Mouse (Mus musculus): Measurements from ENCODE around the gene Abcd2. TPM values are rescaled to one million over a fixed set of nuclear protein-coding genes. Genes with fewer than 3 reads are reported as not detected.

The Abcd2 gene
- polyA plus RNA-seq, 1 experiment: not detected

GRCm38 (mm10) chr15:91167850-91168562, 23.6 kb downstream of the Abcd2 start:
- TF ChIP-seq GATA1 (IDR thresholded peaks at IDR 0.05; ENCODE audit: low read length): no peak
- no peak for TF ChIP-seq TAL1 (IDR thresholded peaks at IDR 0.05; ENCODE audit: low read length)
- H3K27me3 ChIP-seq (ENCODE audit: control insufficient read depth): no peaks in the 10 kb centered on the region
- no peaks in the 10 kb centered on the region for H3K9me3 ChIP-seq (ENCODE audit: control insufficient read depth, low read length)
- H3K4me1 ChIP-seq (ENCODE audit: control insufficient read depth): no peaks in the 10 kb centered on the region
- H3K36me3 ChIP-seq (ENCODE audit: control insufficient read depth): no peaks in the 10 kb centered on the region
- no peak overlapping the region for H3K4me3 ChIP-seq (replicated peaks)

- H3K27me3 ChIP-seq (ENCODE audit: control insufficient read depth): no peaks in the 10 kb centered on the region
- TF ChIP-seq TAL1 (IDR thresholded peaks at IDR 0.05; ENCODE audit: low read length) (no peak), GATA1 (IDR thresholded peaks at IDR 0.05; ENCODE audit: low read length) (no peak)
- H3K4me1 ChIP-seq (ENCODE audit: control insufficient read depth): no peaks in the 10 kb centered on the region
- no peaks in the 10 kb centered on the region for H3K36me3 ChIP-seq (ENCODE audit: control insufficient read depth)
- H3K9me3 ChIP-seq (ENCODE audit: control insufficient read depth, low read length): no peaks in the 10 kb centered on the region
- H3K4me3 ChIP-seq (replicated peaks): no peak overlapping the region
These were observed 26.6 kb downstream of the Abcd2 start for GRCm38 (mm10) chr15:91165021-91165420.

- no peaks in the 10 kb centered on the region for H3K9me3 ChIP-seq (ENCODE audit: control insufficient read depth, low read length)
These were observed 28.1 kb downstream of the Abcd2 start for GRCm38 (mm10) chr15:91163454-91163853.

GRCm38 (mm10) chr15:91161153-91161552, 30.4 kb downstream of the Abcd2 start:
- Histone ChIP-seq H3K9me3 (ENCODE audit: control insufficient read depth, low read length) (no peaks in the 10 kb centered on the region), H3K27me3 (ENCODE audit: control insufficient read depth) (no peaks in the 10 kb centered on the region), H3K4me3 (replicated peaks) (no peak overlapping the region), H3K4me1 (ENCODE audit: control insufficient read depth) (no peaks in the 10 kb centered on the region), H3K36me3 (ENCODE audit: control insufficient read depth) (no peaks in the 10 kb centered on the region)
- TF ChIP-seq GATA1 (IDR thresholded peaks at IDR 0.05; ENCODE audit: low read length) (no peak), TAL1 (IDR thresholded peaks at IDR 0.05; ENCODE audit: low read length) (no peak)

More at GRCm38 (mm10) chr15:91163454-91163853, 28.1 kb downstream of the Abcd2 start:
- H3K36me3 ChIP-seq (ENCODE audit: control insufficient read depth): no peaks in the 10 kb centered on the region
- H3K4me1 ChIP-seq (ENCODE audit: control insufficient read depth): no peaks in the 10 kb centered on the region
- no peak overlapping the region for H3K4me3 ChIP-seq (replicated peaks)
- no peak for TF ChIP-seq GATA1 (IDR thresholded peaks at IDR 0.05; ENCODE audit: low read length)
- no peak for TF ChIP-seq TAL1 (IDR thresholded peaks at IDR 0.05; ENCODE audit: low read length)
- no peaks in the 10 kb centered on the region for H3K27me3 ChIP-seq (ENCODE audit: control insufficient read depth)

- TF ChIP-seq TAL1 (IDR thresholded peaks at IDR 0.05; ENCODE audit: low read length) (no peak), GATA1 (IDR thresholded peaks at IDR 0.05; ENCODE audit: low read length) (no peak)
- Histone ChIP-seq H3K36me3 (ENCODE audit: control insufficient read depth) (no peaks in the 10 kb centered on the region), H3K4me3 (replicated peaks) (no peak overlapping the region), H3K9me3 (ENCODE audit: control insufficient read depth, low read length) (no peaks in the 10 kb centered on the region), H3K4me1 (ENCODE audit: control insufficient read depth) (no peaks in the 10 kb centered on the region), H3K27me3 (ENCODE audit: control insufficient read depth) (no peaks in the 10 kb centered on the region)
These were observed 38.3 kb downstream of the Abcd2 start for GRCm38 (mm10) chr15:91153311-91153710.

- no peaks in the 10 kb centered on the region for H3K36me3 ChIP-seq (ENCODE audit: control insufficient read depth)
- H3K27me3 ChIP-seq (ENCODE audit: control insufficient read depth): no peaks in the 10 kb centered on the region
- no peaks in the 10 kb centered on the region for H3K4me1 ChIP-seq (ENCODE audit: control insufficient read depth)
- no peak overlapping the region for H3K4me3 ChIP-seq (replicated peaks)
- no peaks in the 10 kb centered on the region for H3K9me3 ChIP-seq (ENCODE audit: control insufficient read depth, low read length)
- TF ChIP-seq TAL1 (IDR thresholded peaks at IDR 0.05; ENCODE audit: low read length) (no peak), GATA1 (IDR thresholded peaks at IDR 0.05; ENCODE audit: low read length) (no peak)
These were observed 39.0 kb downstream of the Abcd2 start for GRCm38 (mm10) chr15:91152592-91152991.

GRCm38 (mm10) chr15:91124584-91124983, 67.0 kb downstream of the Abcd2 start:
- no peak overlapping the region for H3K4me3 ChIP-seq (replicated peaks)
- no peak for TF ChIP-seq GATA1 (IDR thresholded peaks at IDR 0.05; ENCODE audit: low read length)
- no peak for TF ChIP-seq TAL1 (IDR thresholded peaks at IDR 0.05; ENCODE audit: low read length)
- H3K4me1 ChIP-seq (ENCODE audit: control insufficient read depth): no peaks in the 10 kb centered on the region
- no peaks in the 10 kb centered on the region for H3K36me3 ChIP-seq (ENCODE audit: control insufficient read depth)
- H3K9me3 ChIP-seq (ENCODE audit: control insufficient read depth, low read length): no peaks in the 10 kb centered on the region
- no peaks in the 10 kb centered on the region for H3K27me3 ChIP-seq (ENCODE audit: control insufficient read depth)

- H3K9me3 ChIP-seq (ENCODE audit: control insufficient read depth, low read length): no peaks in the 10 kb centered on the region
- H3K36me3 ChIP-seq (ENCODE audit: control insufficient read depth): no peaks in the 10 kb centered on the region
- no peaks in the 10 kb centered on the region for H3K4me1 ChIP-seq (ENCODE audit: control insufficient read depth)
- H3K27me3 ChIP-seq (ENCODE audit: control insufficient read depth): no peaks in the 10 kb centered on the region
- no peak for TF ChIP-seq GATA1 (IDR thresholded peaks at IDR 0.05; ENCODE audit: low read length)
- no peak for TF ChIP-seq TAL1 (IDR thresholded peaks at IDR 0.05; ENCODE audit: low read length)
- no peak overlapping the region for H3K4me3 ChIP-seq (replicated peaks)
These were observed 78.9 kb downstream of the Abcd2 start for GRCm38 (mm10) chr15:91112555-91113209.

- H3K9me3 ChIP-seq (ENCODE audit: control insufficient read depth, low read length): no peaks in the 10 kb centered on the region; the same call in 1 of the 2 replicates
- H3K36me3 ChIP-seq (ENCODE audit: control insufficient read depth): no peaks in the 10 kb centered on the region
- peaks cover 2% of the 10 kb centered on the region for H3K27me3 ChIP-seq (ENCODE audit: control insufficient read depth)
- TF ChIP-seq TAL1 (IDR thresholded peaks at IDR 0.05; ENCODE audit: low read length): no peak
- no peak for TF ChIP-seq GATA1 (IDR thresholded peaks at IDR 0.05; ENCODE audit: low read length)
- H3K4me3 ChIP-seq (replicated peaks): no peak overlapping the region
- no peaks in the 10 kb centered on the region for H3K4me1 ChIP-seq (ENCODE audit: control insufficient read depth)
These were observed 83.4 kb downstream of the Abcd2 start for GRCm38 (mm10) chr15:91108102-91108659.

Data from erythroblast, embryonic 14.5 days (primary cell).